9 mouse cellular contexts compared by ENCODE assay signal in the genomic region with DNA sequence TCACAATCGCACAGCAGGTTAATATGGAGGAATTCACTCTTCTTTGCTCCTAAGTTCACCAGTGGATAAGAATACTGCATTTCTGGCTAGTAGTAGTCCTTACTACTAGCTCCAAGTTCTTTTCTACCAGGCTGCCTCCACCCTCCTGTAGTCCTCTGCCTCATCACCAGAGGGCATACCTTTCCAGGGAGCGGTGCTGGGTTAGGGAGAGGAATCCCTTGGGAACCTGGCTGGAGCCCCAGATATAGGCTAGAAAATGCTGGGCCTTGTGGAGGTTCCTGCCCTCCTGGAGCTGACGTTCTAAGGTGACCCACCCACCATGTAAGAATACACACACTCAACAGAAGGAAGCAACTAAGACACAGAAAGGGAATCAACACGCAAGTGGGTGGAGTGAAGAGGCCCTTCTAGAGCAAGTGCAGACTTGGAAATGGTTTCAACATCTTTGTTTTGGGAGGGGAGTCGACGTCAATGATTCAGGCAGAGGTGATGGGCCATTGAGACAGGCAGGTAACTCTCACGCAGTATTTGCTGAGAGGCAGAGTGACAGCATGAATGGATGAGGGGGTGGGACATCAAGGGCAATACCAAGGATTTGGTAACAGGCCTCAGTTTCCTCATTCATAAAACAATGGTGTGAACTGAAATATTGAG. TPM values are rescaled to one million over a fixed set of nuclear protein-coding genes. Genes with fewer than 3 reads are reported as not detected.
DNase-seq lines count a peak whose midpoint lies in the region; ATAC-seq and TF ChIP-seq lines count a peak whose summit lies in the region.
"Had no signal": no experiment of that assay in that cellular context is flagged by ENCODE, and none has a peak within 500 bp of the region (broad histone marks: within the 10 kb centered on the region; RNA-seq: fewer than 3 reads in every experiment).

No protein-coding gene starts in this region.

- H3K4me3 ChIP-seq in heart, embryonic 12.5 days = no peak overlapping the region
- no peak overlapping the region for H3K4me3 ChIP-seq in E14TG2a.4 (replicated peaks; ENCODE audit: low read length)
- no peak overlapping the region for H3K4me3 ChIP-seq in bone marrow, adult 2 months (replicated peaks; ENCODE audit: control insufficient read depth, low read depth, low read length)
- H3K4me3 ChIP-seq in liver, postnatal 0 days (ENCODE audit: low read depth, low read length) = no peak overlapping the region
- H3K4me3 ChIP-seq in embryonic facial prominence, embryonic 10.5 days = no peak overlapping the region
- H3K4me3 ChIP-seq in forebrain, embryonic 11.5 days (ENCODE audit: low read depth, low read length) = no peak overlapping the region
- H3K4me3 ChIP-seq: midbrain, embryonic 12.5 days had no signal

- no peak overlapping the region for H3K9ac ChIP-seq in heart, embryonic 12.5 days
- no peak overlapping the region for H3K9ac ChIP-seq in liver, postnatal 0 days (replicated peaks)
- no peak overlapping the region for H3K9ac ChIP-seq in forebrain, embryonic 11.5 days (ENCODE audit: low read length)
- H3K9ac ChIP-seq: midbrain, embryonic 12.5 days had no signal

- peak; percentile 40 for TF ChIP-seq CTCF in E14TG2a.4 (conservative IDR thresholded peaks at IDR 0.05; ENCODE audit: low read length)
- TF ChIP-seq CTCF in bone marrow, adult 2 months (IDR thresholded peaks at IDR 0.05; ENCODE audit: control insufficient read depth, insufficient read depth, low read length) = peak; percentile 52
- TF ChIP-seq CTCF in liver, postnatal 0 days (IDR thresholded peaks at IDR 0.05; ENCODE audit: low read depth) = peak; percentile 81

- H3K27me3 ChIP-seq in heart, embryonic 12.5 days (replicated peaks) = no peaks in the 10 kb centered on the region
- H3K27me3 ChIP-seq in E14TG2a.4 (ENCODE audit: insufficient read depth, low read length) = no peaks in the 10 kb centered on the region; the same call in 1 of the 2 replicates
- no peaks in the 10 kb centered on the region for H3K27me3 ChIP-seq in liver, postnatal 0 days (ENCODE audit: insufficient read depth, low read length)
- no peaks in the 10 kb centered on the region for H3K27me3 ChIP-seq in embryonic facial prominence, embryonic 10.5 days (replicated peaks; ENCODE audit: low read depth, poor library complexity, severe bottlenecking)
- H3K27me3 ChIP-seq in forebrain, embryonic 11.5 days (ENCODE audit: control insufficient read depth, insufficient read depth, low read length) = no peaks in the 10 kb centered on the region
- H3K27me3 ChIP-seq: midbrain, embryonic 12.5 days had no signal

- H3K9me3 ChIP-seq in heart, embryonic 12.5 days (replicated peaks) = no peaks in the 10 kb centered on the region
- no peaks in the 10 kb centered on the region for H3K9me3 ChIP-seq in E14TG2a.4 (ENCODE audit: low read length)
- no peaks in the 10 kb centered on the region for H3K9me3 ChIP-seq in liver, postnatal 0 days (ENCODE audit: low read length)
- H3K9me3 ChIP-seq in embryonic facial prominence, embryonic 10.5 days = no peaks in the 10 kb centered on the region
- no peaks in the 10 kb centered on the region for H3K9me3 ChIP-seq in forebrain, embryonic 11.5 days (ENCODE audit: control insufficient read depth, low read length)
- H3K9me3 ChIP-seq: midbrain, embryonic 12.5 days had no signal

- ATAC-seq in heart, embryonic 12.5 days (ENCODE audit: insufficient number of reproducible peaks, low FRiP score) = no peak
- no peak for ATAC-seq in liver, postnatal 0 days
- no peak for ATAC-seq in forebrain, embryonic 11.5 days (replicated peaks; ENCODE audit: low FRiP score)

- TF ChIP-seq EP300 in liver, postnatal 0 days (IDR thresholded peaks at IDR 0.05; ENCODE audit: low read depth) = no peak

- no peak overlapping the region for H3K4me2 ChIP-seq in heart, embryonic 12.5 days
- no peak overlapping the region for H3K4me2 ChIP-seq in liver, postnatal 0 days (ENCODE audit: low read depth, low read length)
- H3K4me2 ChIP-seq in forebrain, embryonic 11.5 days (ENCODE audit: low read depth, low read length, severe bottlenecking) = no peak overlapping the region

- H3K4me1 ChIP-seq in heart, embryonic 12.5 days (replicated peaks) = peaks cover 27% of the 10 kb centered on the region
- H3K4me1 ChIP-seq in E14TG2a.4 (replicated peaks; ENCODE audit: low read depth, low read length) = peaks cover 23% of the 10 kb centered on the region
- H3K4me1 ChIP-seq in bone marrow, adult 2 months (ENCODE audit: control insufficient read depth, insufficient read depth, low read length) = peaks cover 3% of the 10 kb centered on the region
- peaks cover 31% of the 10 kb centered on the region for H3K4me1 ChIP-seq in liver, postnatal 0 days (ENCODE audit: insufficient read depth)
- peaks cover 32% of the 10 kb centered on the region for H3K4me1 ChIP-seq in embryonic facial prominence, embryonic 10.5 days
- H3K4me1 ChIP-seq in forebrain, embryonic 11.5 days (replicated peaks; ENCODE audit: control insufficient read depth, insufficient read depth, low read length) = peaks cover 14% of the 10 kb centered on the region

- DNase-seq in heart, adult 8-10 months (ENCODE audit: low spot score) = peak; percentile 76
- peak; percentile 58 for DNase-seq in liver, postnatal 0 days
- DNase-seq in embryonic facial prominence, embryonic 10.5 days (ENCODE audit: low spot score) = no peak
- no peak for DNase-seq in thymus, postnatal 0 days (ENCODE audit: low spot score)
- DNase-seq in forebrain, embryonic 11.5 days (ENCODE audit: low spot score) = no peak

- no peak for TF ChIP-seq POLR2A in bone marrow, adult 2 months (IDR thresholded peaks at IDR 0.05; ENCODE audit: borderline replicate concordance, control insufficient read depth, low read depth, low read length)

- H3K27ac ChIP-seq in heart, embryonic 12.5 days (ENCODE audit: poor library complexity, severe bottlenecking) = no peak overlapping the region
- no peak overlapping the region for H3K27ac ChIP-seq in bone marrow, adult 2 months (ENCODE audit: control insufficient read depth, insufficient read depth, low read depth, low read length, poor library complexity)
- H3K27ac ChIP-seq in liver, postnatal 0 days (ENCODE audit: low read depth) = no peak overlapping the region
- no peak overlapping the region for H3K27ac ChIP-seq in embryonic facial prominence, embryonic 10.5 days (replicated peaks)
- H3K27ac ChIP-seq in forebrain, embryonic 11.5 days (ENCODE audit: low read depth, low read length) = no peak overlapping the region
- H3K27ac ChIP-seq: midbrain, embryonic 12.5 days had no signal

- no peaks in the 10 kb centered on the region for H3K36me3 ChIP-seq in heart, embryonic 12.5 days
- H3K36me3 ChIP-seq in E14TG2a.4 (ENCODE audit: insufficient read depth, low read length) = no peaks in the 10 kb centered on the region; the same call in 1 of the 2 replicates
- no peaks in the 10 kb centered on the region for H3K36me3 ChIP-seq in liver, postnatal 0 days (replicated peaks; ENCODE audit: insufficient read depth, low read length)
- no peaks in the 10 kb centered on the region for H3K36me3 ChIP-seq in embryonic facial prominence, embryonic 10.5 days (replicated peaks)
- H3K36me3 ChIP-seq in forebrain, embryonic 11.5 days (ENCODE audit: control insufficient read depth, insufficient read depth, low read length) = no peaks in the 10 kb centered on the region
- H3K36me3 ChIP-seq: midbrain, embryonic 12.5 days had no signal

- 75% methylated on average over 7 of the region's 7 CpGs for WGBS in heart, embryonic 12.5 days
- WGBS in bone marrow, adult 2 months = 66% methylated on average over 7 of the region's 7 CpGs
- WGBS in liver, postnatal 0 days (ENCODE audit: insufficient replicate concordance) = 64% methylated on average over 7 of the region's 7 CpGs
- 76% methylated on average over 7 of the region's 7 CpGs for WGBS in embryonic facial prominence, embryonic 10.5 days
- 82% methylated on average over 7 of the region's 7 CpGs for WGBS in forebrain, embryonic 11.5 days

RNA-seq across cellular contexts. Expression of gene Bicd2, which starts 2.4 kb away (rescaled TPM):
- total RNA-seq in heart, adult 8-10 months (2022) = 10 to 100 TPM; 67.9 to 79.2 (median 73.3) TPM
- polyA plus RNA-seq in heart, embryonic 12.5 days (2016; fragmentation: Nextera tagmentation; extraction: Ambion mirVana) = 53.5 and 54.0 TPM in 2 replicates
- 12.1 and 23.2 TPM in 2 replicates for polyA plus RNA-seq in bone marrow, adult 2 months (2011; ENCODE audit: insufficient read depth, insufficient read length, low replicate concordance, missing spikeins)
- polyA plus RNA-seq in liver, postnatal 0 days (2015; fragmentation: Nextera tagmentation; extraction: Ambion mirVana) = 4.9 and 5.8 TPM in 2 replicates
- polyA plus RNA-seq in embryonic facial prominence, embryonic 10.5 days (2016; fragmentation: Nextera tagmentation; extraction: Ambion mirVana) = 32.6 and 33.3 TPM in 2 replicates
- polyA plus RNA-seq in thymus, postnatal 0 days (2015; fragmentation: Nextera tagmentation; extraction: Ambion mirVana) = 25.4 and 27.0 TPM in 2 replicates
- polyA plus RNA-seq in forebrain, embryonic 11.5 days (2014; fragmentation: Nextera tagmentation; extraction: Ambion mirVana) = 35.7 and 38.5 TPM in 2 replicates

RNA-seq across cellular contexts. Expression of gene Fgd3, which starts 18.9 kb away (rescaled TPM):
- 1 to 10 TPM; 1.2 to 2.4 (median 1.7) TPM for total RNA-seq in heart, adult 8-10 months (2022)
- 0.13 and 0.15 TPM in 2 replicates for polyA plus RNA-seq in heart, embryonic 12.5 days (2016; fragmentation: Nextera tagmentation; extraction: Ambion mirVana)
- polyA plus RNA-seq in bone marrow, adult 2 months (2011; ENCODE audit: insufficient read depth, insufficient read length, low replicate concordance, missing spikeins) = 10.9 and 31.9 TPM in 2 replicates
- 0.57 and 0.62 TPM in 2 replicates for polyA plus RNA-seq in liver, postnatal 0 days (2015; fragmentation: Nextera tagmentation; extraction: Ambion mirVana)
- polyA plus RNA-seq in embryonic facial prominence, embryonic 10.5 days (2016; fragmentation: Nextera tagmentation; extraction: Ambion mirVana) = 1.2 and 1.3 TPM in 2 replicates
- polyA plus RNA-seq in thymus, postnatal 0 days (2015; fragmentation: Nextera tagmentation; extraction: Ambion mirVana) = 1.7 and 2.1 TPM in 2 replicates
- polyA plus RNA-seq in forebrain, embryonic 11.5 days (2014; fragmentation: Nextera tagmentation; extraction: Ambion mirVana) = 1.7 and 2.1 TPM in 2 replicates

Comparison
In these comparisons a context has a peak if more than half of its experiments do, and no peak if none do; other contexts are left out.
1. DNase-seq: peak in heart, adult 8-10 months (single experiment) and liver, postnatal 0 days (single experiment); none in embryonic facial prominence, embryonic 10.5 days (single experiment), thymus, postnatal 0 days (single experiment) and forebrain, embryonic 11.5 days (single experiment).
2. Peak in every context shown above with its lines, with median percentiles within 50 percentile points of each other: CTCF ChIP-seq.